Mouse (Mus musculus) layer of hippocampus, postnatal 36 days (tissue): ENCODE data around the gene Arhgef1. TPM values are rescaled to one million over a fixed set of nuclear protein-coding genes. Genes with fewer than 3 reads are reported as not detected.
A peak's percentile ranks its signal among the peaks of the same experiment; 100 is the strongest.

Experiments
- DNase-seq, 2 experiments: peaks; one replicate each; pipeline ENCODE4 v3.0.0; 2022
- total RNA-seq, 2 experiments: library from RNA; stranded (reverse); gene quantifications; 2 replicates each; pipeline ENCODE4 v1.2.3; 2021

Gene Arhgef1
- total RNA-seq, 2 experiments from 2014 or later, result 81.1 to 86.9 TPM

- DNase-seq, result no peak
Measured at GRCm38 (mm10) chr7:24947316-24948048, 44.8 kb downstream of the Arhgef1 start.

- DNase-seq, result no peak
Measured at GRCm38 (mm10) chr7:24948774-24949173, 46.1 kb downstream of the Arhgef1 start.

GRCm38 (mm10) chr7:24949958-24950623 is 47.4 kb downstream of the Arhgef1 start:
- peak in 1 of 2 experiments; percentile 65 for DNase-seq

GRCm38 (mm10) chr7:24953966-24954365 is 51.3 kb downstream of the Arhgef1 start:
- no peak for DNase-seq

GRCm38 (mm10) chr7:24954450-24954849 is 51.7 kb downstream of the Arhgef1 start:
- no peak for DNase-seq

GRCm38 (mm10) chr7:24955226-24955625 is 52.5 kb downstream of the Arhgef1 start:
- DNase-seq, result no peak

- DNase-seq, result no peak
Measured at GRCm38 (mm10) chr7:24964288-24964687, 61.6 kb downstream of the Arhgef1 start.

- peak; percentile 70 to 80 for DNase-seq
Measured at GRCm38 (mm10) chr7:24964897-24965535, 62.3 kb downstream of the Arhgef1 start.

- no peak for DNase-seq
Measured at GRCm38 (mm10) chr7:24967966-24968365, 65.3 kb downstream of the Arhgef1 start.

- DNase-seq, result no peak
Measured at GRCm38 (mm10) chr7:24968463-24968862, 65.8 kb downstream of the Arhgef1 start.

GRCm38 (mm10) chr7:24969805-24970204 is 67.1 kb downstream of the Arhgef1 start:
- DNase-seq, result peak; percentile 62 to 68

- no peak for DNase-seq
Measured at GRCm38 (mm10) chr7:24970341-24970740, 67.6 kb downstream of the Arhgef1 start.

- DNase-seq, result no peak
Measured at GRCm38 (mm10) chr7:24971261-24971971, 68.7 kb downstream of the Arhgef1 start.

- peak; percentile 92 for DNase-seq
Measured at GRCm38 (mm10) chr7:24971972-24972893, 69.5 kb downstream of the Arhgef1 start, which contains the start of gene Rabac1. Rabac1 (minus strand) TSS chr7:24972754.

GRCm38 (mm10) chr7:24973208-24973607 is 70.5 kb downstream of the Arhgef1 start:
- no peak for DNase-seq

- no peak for DNase-seq
Measured at GRCm38 (mm10) chr7:24973902-24974301, 71.2 kb downstream of the Arhgef1 start.

GRCm38 (mm10) chr7:24974893-24975595 is 72.3 kb downstream of the Arhgef1 start:
- DNase-seq, result no peak
